Mouse (Mus musculus) ovary, adult 18-20 months (tissue): ENCODE data around the gene Senp3.

Source experiments
- DNase-seq: peaks from one replicate; pipeline ENCODE4 v3.0.0; 2022; ENCODE audit warnings: low spot score, mixed read lengths

Gene Senp3

GRCm38 (mm10) chr11:69680136-69680855 lies 1.6 kb downstream of the Senp3 start:
- no peak for DNase-seq

GRCm38 (mm10) chr11:69679144-69679543 lies 2.7 kb downstream of the Senp3 start:
- no peak for DNase-seq

GRCm38 (mm10) chr11:69672211-69672706 lies 9.6 kb downstream of the Senp3 start, which contains the start of gene Eif4a1:
Gene Eif4a1 (minus strand): TSS chr11:69672423.
- DNase-seq = peak; percentile 100

GRCm38 (mm10) chr11:69671726-69672124 lies 10.2 kb downstream of the Senp3 start:
- DNase-seq = no peak

GRCm38 (mm10) chr11:69670786-69671725 lies 10.8 kb downstream of the Senp3 start:
- DNase-seq = peak; percentile 85

- DNase-seq = no peak
These were observed 15.2 kb downstream of the Senp3 start for GRCm38 (mm10) chr11:69666665-69667005.

GRCm38 (mm10) chr11:69665961-69666664 lies 15.8 kb downstream of the Senp3 start, which contains the start of gene Cd68:
Gene Cd68 (minus strand): TSS chr11:69666153.
- DNase-seq = no peak

- DNase-seq = no peak
These were observed 16.4 kb downstream of the Senp3 start for GRCm38 (mm10) chr11:69665457-69665960.

- DNase-seq = no peak
These were observed 17.0 kb downstream of the Senp3 start for GRCm38 (mm10) chr11:69664841-69665240.

- DNase-seq = no peak
These were observed 18.1 kb downstream of the Senp3 start for GRCm38 (mm10) chr11:69663795-69664194.

GRCm38 (mm10) chr11:69662967-69663671 lies 18.8 kb downstream of the Senp3 start:
- DNase-seq = no peak

- peak; percentile 96 for DNase-seq
These were observed 19.5 kb downstream of the Senp3 start, which contains the start of gene Mpdu1 for GRCm38 (mm10) chr11:69662213-69662966. Gene Mpdu1 (minus strand): TSS chr11:69662642.

- peak; percentile 74 for DNase-seq
These were observed 20.5 kb downstream of the Senp3 start for GRCm38 (mm10) chr11:69661221-69661881.

- DNase-seq = no peak
These were observed 24.4 kb downstream of the Senp3 start for GRCm38 (mm10) chr11:69657462-69657881.

- no peak for DNase-seq
These were observed 25.0 kb downstream of the Senp3 start for GRCm38 (mm10) chr11:69656617-69657461.

GRCm38 (mm10) chr11:69656065-69656455 lies 25.8 kb downstream of the Senp3 start:
- DNase-seq = no peak

GRCm38 (mm10) chr11:69655264-69656064 lies 26.4 kb downstream of the Senp3 start, which contains the start of gene Sox15:
Gene Sox15 (plus strand): TSS chr11:69655314.
- DNase-seq = no peak

GRCm38 (mm10) chr11:69654760-69655159 lies 27.1 kb downstream of the Senp3 start:
- DNase-seq = no peak
